Mouse (Mus musculus): ENCODE results near the gene Mllt1. TPM values are rescaled to one million over a fixed set of nuclear protein-coding genes. Genes with fewer than 3 reads are reported as not detected.
A peak's percentile ranks its signal among the peaks of the same experiment; 100 is the strongest.

Gene Mllt1
- polyA plus RNA-seq, 1 experiment from 2014 or later = 72.7 TPM

DNA sequence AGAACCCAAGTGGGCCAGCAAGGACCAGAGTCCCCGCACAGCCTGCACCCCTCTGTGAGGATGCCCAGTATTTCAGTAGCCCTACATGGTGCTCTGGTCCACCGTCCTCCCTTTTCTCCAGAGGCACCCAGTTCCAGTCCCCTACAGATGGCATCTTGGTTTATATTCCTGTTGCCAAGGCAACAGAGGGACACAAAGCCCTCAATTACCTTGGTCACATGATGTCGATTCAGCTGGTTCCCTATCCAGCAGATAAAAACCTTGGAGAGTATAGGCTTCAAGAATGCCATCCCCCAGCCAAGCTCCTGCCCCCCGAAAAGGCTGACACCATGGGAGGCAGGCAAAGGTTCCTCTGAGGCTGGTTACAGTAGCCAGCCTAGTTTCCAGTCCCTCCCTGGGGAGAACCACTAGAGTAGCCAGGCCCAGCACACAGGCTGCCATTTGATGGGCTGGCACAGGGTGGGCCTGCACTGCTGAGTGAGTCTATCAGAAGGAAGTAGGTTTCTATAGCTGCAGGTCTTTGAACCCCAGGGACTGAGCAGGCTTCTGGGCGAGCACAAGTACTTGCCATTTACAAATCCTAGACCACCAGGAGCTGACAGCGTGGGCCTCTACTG is 38.6 kb downstream of the Mllt1 start:
- H3K27me3 ChIP-seq (ENCODE audit: poor library complexity, severe bottlenecking) = no peaks in the 10 kb centered on the region
- H3K36me3 ChIP-seq (replicated peaks) = peaks cover 100% of the 10 kb centered on the region
- WGBS = 92% methylated on average over 6 of the region's 6 CpGs
- H3K27ac ChIP-seq = peak overlapping the region; percentile 8; the same call in 1 of the 2 replicates
- H3K4me1 ChIP-seq = 0 out of 2 replicates have a peak, but pooled peaks cover 8% of the 10 kb centered on the region
- DNase-seq (ENCODE audit: extremely low spot score, low spot score) = no peak
- no peak overlapping the region for H3K4me3 ChIP-seq
- peaks cover 4% of the 10 kb centered on the region; the same call in 1 of the 2 replicates for H3K9me3 ChIP-seq

DNA sequence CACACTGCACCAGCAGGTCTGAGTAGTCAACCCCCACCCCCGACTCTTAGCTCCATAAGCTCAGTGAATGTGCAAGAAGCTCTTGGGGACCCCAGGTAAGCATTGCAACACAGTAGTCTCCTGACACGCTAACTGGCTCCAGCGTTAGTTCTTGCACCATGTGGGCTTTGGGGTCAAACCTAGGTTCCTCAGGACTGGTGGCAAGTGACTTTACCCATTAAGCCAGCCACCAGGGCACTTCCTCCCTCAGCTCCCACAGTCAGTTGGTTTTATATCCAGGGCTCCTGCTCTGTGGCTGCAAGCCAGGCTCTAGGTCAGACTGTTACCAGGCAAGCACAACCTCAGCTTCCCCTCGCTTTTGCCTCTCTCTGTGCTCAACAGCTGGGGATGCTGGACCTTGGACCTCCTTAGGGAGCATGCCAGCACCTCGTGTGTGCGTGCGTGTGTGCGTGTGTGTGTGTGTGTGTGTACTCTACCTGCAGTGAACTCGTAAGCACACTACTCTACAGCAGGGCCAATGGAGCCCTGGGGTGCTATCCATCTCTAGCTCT is 39.8 kb downstream of the Mllt1 start:
- no peak for DNase-seq (ENCODE audit: extremely low spot score, low spot score)
- Histone ChIP-seq H3K4me1 (0 out of 2 replicates have a peak, but pooled peaks cover 8% of the 10 kb centered on the region), H3K27ac (no peak overlapping the region), H3K27me3 (ENCODE audit: poor library complexity, severe bottlenecking) (no peaks in the 10 kb centered on the region), H3K36me3 (replicated peaks) (peaks cover 99% of the 10 kb centered on the region), H3K9me3 (peaks cover 7% of the 10 kb centered on the region; the same call in 1 of the 2 replicates), H3K4me3 (no peak overlapping the region)
- 92% methylated on average over 9 of the region's 9 CpGs for WGBS

- peaks cover 73% of the 10 kb centered on the region for H3K36me3 ChIP-seq (replicated peaks)
- peaks cover 7% of the 10 kb centered on the region; the same call in 1 of the 2 replicates for H3K9me3 ChIP-seq
- no peak overlapping the region for H3K27ac ChIP-seq
- 95% methylated on average over 2 of the region's 2 CpGs for WGBS
- H3K4me3 ChIP-seq = no peak overlapping the region
- no peak for DNase-seq (ENCODE audit: extremely low spot score, low spot score)
- H3K4me1 ChIP-seq = no peaks in the 10 kb centered on the region
- H3K27me3 ChIP-seq (ENCODE audit: poor library complexity, severe bottlenecking) = no peaks in the 10 kb centered on the region
These were observed 45.2 kb downstream of the Mllt1 start for GRCm38 (mm10) chr17:56890018-56890417.

- H3K4me3 ChIP-seq = no peak overlapping the region
- H3K27me3 ChIP-seq (ENCODE audit: poor library complexity, severe bottlenecking) = no peaks in the 10 kb centered on the region
- no peaks in the 10 kb centered on the region; the same call in 1 of the 2 replicates for H3K4me1 ChIP-seq
- H3K27ac ChIP-seq = no peak overlapping the region
- H3K9me3 ChIP-seq = peaks cover 10% of the 10 kb centered on the region
- peaks cover 54% of the 10 kb centered on the region for H3K36me3 ChIP-seq (replicated peaks)
- no peak for DNase-seq (ENCODE audit: extremely low spot score, low spot score)
- 93% methylated on average over 2 of the region's 3 CpGs for WGBS
These were observed 47.2 kb downstream of the Mllt1 start for GRCm38 (mm10) chr17:56888050-56888449.

DNA sequence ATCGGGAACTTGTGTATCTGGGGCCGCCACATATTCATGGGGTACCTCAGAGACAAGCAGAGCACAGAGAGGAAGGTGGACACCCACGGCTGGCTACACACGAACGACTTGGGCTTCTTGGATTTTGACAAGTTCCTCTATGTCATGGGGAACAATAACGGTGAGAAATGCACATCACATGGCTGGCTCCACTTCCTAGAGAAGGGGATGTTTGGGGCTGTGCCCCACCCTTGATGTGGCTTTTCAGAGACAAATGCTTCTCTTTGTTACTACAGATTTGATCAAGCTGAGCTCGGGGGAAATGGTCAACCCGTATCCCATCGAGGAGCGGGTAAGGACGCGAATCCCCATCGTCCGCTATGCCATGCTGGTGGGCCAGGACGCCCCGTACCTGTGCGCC is 50.4 kb downstream of the Mllt1 start:
- WGBS = 94% methylated on average over 17 of the region's 17 CpGs

DNA sequence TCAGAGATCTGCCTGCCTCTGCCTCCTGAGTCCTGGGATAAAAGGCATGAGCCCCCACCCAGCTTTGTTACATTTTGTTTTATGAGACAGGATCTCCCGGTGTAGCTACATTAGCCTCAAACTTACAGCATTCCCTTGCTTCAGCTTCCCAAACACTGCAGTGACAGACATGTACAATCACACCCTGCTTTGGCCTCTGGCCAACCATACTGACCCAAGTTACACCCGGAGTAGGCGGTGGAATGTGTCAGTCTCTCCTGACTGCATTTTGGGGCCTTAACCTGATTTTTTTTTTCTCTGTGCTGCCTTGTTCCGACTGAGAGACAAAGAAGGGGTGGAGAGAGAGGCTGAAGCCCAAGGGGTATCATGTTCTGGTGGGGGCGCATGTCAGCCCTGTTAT is 50.9 kb downstream of the Mllt1 start:
- no peaks in the 10 kb centered on the region for H3K27me3 ChIP-seq (ENCODE audit: poor library complexity, severe bottlenecking)
- no peaks in the 10 kb centered on the region; the same call in 1 of the 2 replicates for H3K4me1 ChIP-seq
- no peak for DNase-seq (ENCODE audit: extremely low spot score, low spot score)
- peaks cover 3% of the 10 kb centered on the region for H3K9me3 ChIP-seq
- H3K36me3 ChIP-seq (replicated peaks) = peaks cover 17% of the 10 kb centered on the region
- no peak overlapping the region for H3K4me3 ChIP-seq
- no peak overlapping the region for H3K27ac ChIP-seq
- WGBS = 86% methylated on average over 5 of the region's 5 CpGs

More for the DNA sequence above, 50.4 kb downstream of the Mllt1 start:
- no peak overlapping the region for H3K4me3 ChIP-seq
- DNase-seq (ENCODE audit: extremely low spot score, low spot score) = no peak
- no peaks in the 10 kb centered on the region; the same call in 1 of the 2 replicates for H3K4me1 ChIP-seq
- no peak overlapping the region for H3K27ac ChIP-seq
- no peaks in the 10 kb centered on the region for H3K27me3 ChIP-seq (ENCODE audit: poor library complexity, severe bottlenecking)
- peaks cover 22% of the 10 kb centered on the region for H3K36me3 ChIP-seq (replicated peaks)
- peaks cover 3% of the 10 kb centered on the region for H3K9me3 ChIP-seq

DNA sequence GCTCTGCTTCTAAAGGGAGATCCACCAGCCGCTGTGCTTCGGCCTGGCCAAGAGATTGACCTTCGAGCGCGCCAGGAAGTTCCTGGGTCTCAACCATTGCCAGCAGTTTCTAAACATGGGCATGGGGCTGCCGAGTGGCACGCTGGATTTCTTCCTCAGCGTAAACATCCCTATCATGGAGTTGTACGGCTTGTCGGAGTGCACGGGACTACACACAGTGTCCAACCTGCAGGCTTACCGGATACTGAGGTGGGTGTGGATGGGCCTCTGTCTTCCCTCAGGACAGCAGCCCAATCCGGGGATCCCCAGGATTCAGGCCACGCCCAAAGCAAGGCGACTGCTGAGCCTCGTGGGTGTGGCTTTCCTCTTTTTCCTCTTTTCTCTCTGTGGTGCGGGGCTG is 51.6 kb downstream of the Mllt1 start:
- H3K36me3 ChIP-seq (replicated peaks) = peaks cover 10% of the 10 kb centered on the region
- no peak overlapping the region for H3K4me3 ChIP-seq
- H3K27ac ChIP-seq = no peak overlapping the region
- 52% methylated on average over 17 of the region's 17 CpGs for WGBS
- no peak for DNase-seq (ENCODE audit: extremely low spot score, low spot score)
- no peaks in the 10 kb centered on the region for H3K27me3 ChIP-seq (ENCODE audit: poor library complexity, severe bottlenecking)
- H3K4me1 ChIP-seq = no peaks in the 10 kb centered on the region; the same call in 1 of the 2 replicates
- peaks cover 3% of the 10 kb centered on the region; the same call in 1 of the 2 replicates for H3K9me3 ChIP-seq

- H3K27me3 ChIP-seq (ENCODE audit: poor library complexity, severe bottlenecking) = no peaks in the 10 kb centered on the region
- H3K9me3 ChIP-seq = no peaks in the 10 kb centered on the region
- H3K4me3 ChIP-seq = no peak overlapping the region
- H3K36me3 ChIP-seq (replicated peaks) = no peaks in the 10 kb centered on the region
- 92% methylated on average over 19 of the region's 19 CpGs for WGBS
- H3K4me1 ChIP-seq = no peaks in the 10 kb centered on the region
- H3K27ac ChIP-seq = no peak overlapping the region
- no peak for DNase-seq (ENCODE audit: extremely low spot score, low spot score)
These were observed 57.8 kb downstream of the Mllt1 start for GRCm38 (mm10) chr17:56877426-56877825.

DNA sequence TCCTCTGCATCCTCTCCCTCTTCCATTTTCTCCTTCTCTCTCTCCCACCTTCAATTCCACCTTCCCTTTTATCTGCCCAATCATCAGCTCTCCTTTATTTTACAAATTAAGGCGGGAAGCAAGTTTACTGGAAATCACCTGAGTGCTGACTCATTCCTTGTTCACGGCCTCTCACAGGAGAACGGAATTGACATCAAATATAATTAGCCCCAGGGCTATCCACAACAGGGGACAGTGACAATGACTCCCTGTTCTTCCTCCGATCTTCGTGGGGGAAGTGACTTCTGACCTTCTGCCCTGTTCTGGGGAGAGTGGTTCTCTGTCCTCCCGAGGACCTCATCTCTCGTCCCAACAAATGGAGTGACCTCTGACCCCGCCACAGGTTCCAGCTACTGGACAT is 58.2 kb downstream of the Mllt1 start:
- Histone ChIP-seq H3K27ac (no peak overlapping the region), H3K27me3 (ENCODE audit: poor library complexity, severe bottlenecking) (no peaks in the 10 kb centered on the region), H3K4me1 (no peaks in the 10 kb centered on the region), H3K36me3 (replicated peaks) (no peaks in the 10 kb centered on the region), H3K4me3 (no peak overlapping the region), H3K9me3 (no peaks in the 10 kb centered on the region)
- WGBS = 71% methylated on average over 8 of the region's 8 CpGs
- no peak for DNase-seq (ENCODE audit: extremely low spot score, low spot score)

- DNase-seq (ENCODE audit: extremely low spot score, low spot score) = no peak
- Histone ChIP-seq H3K36me3 (replicated peaks) (no peaks in the 10 kb centered on the region), H3K9me3 (no peaks in the 10 kb centered on the region), H3K4me3 (no peak overlapping the region), H3K27me3 (ENCODE audit: poor library complexity, severe bottlenecking) (no peaks in the 10 kb centered on the region), H3K4me1 (no peaks in the 10 kb centered on the region), H3K27ac (no peak overlapping the region)
- WGBS = 86% methylated on average over 3 of the region's 3 CpGs
These were observed 58.8 kb downstream of the Mllt1 start for GRCm38 (mm10) chr17:56876465-56876864.

- WGBS = 89% methylated on average over 12 of the region's 12 CpGs
- Histone ChIP-seq H3K27me3 (ENCODE audit: poor library complexity, severe bottlenecking) (no peaks in the 10 kb centered on the region), H3K4me1 (no peaks in the 10 kb centered on the region), H3K4me3 (no peak within 1 kb of the TSS), H3K9me3 (no peaks in the 10 kb centered on the region), H3K27ac (no peak within 1 kb of the TSS), H3K36me3 (replicated peaks) (no peaks in the 10 kb centered on the region)
- DNase-seq (ENCODE audit: extremely low spot score, low spot score) = no peak
These were observed 60.1 kb downstream of the Mllt1 start, which contains the start of gene 1700061G19Rik for GRCm38 (mm10) chr17:56874936-56875651. Gene 1700061G19Rik (plus strand): TSS chr17:56875477.

DNA sequence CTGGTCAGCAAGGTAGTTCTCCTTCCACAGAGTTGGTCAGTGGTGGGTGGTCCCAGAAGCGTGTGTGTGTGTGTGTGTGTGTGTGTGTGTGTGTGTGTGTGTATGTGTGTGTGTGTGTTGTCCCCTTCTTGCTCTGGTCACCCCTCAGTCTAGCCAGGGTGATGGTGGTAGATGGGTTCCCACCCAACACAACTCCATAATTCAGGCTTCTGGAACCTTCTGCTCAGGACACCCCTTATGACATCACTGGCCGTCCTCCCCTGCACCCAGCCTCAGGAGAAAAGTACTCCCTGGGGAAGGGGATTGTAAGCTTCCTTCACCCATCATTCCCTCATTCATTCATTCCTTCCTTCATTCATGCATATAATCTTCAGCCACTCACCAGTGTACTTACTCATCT is 61.0 kb downstream of the Mllt1 start, which contains the start of gene Acsbg2:
TSS of gene Acsbg2 (minus strand) at position 211 of the 400 bp plus-strand sequence.
- WGBS = 86% methylated on average over 2 of the region's 2 CpGs
- H3K9me3 ChIP-seq = no peaks in the 10 kb centered on the region
- no peaks in the 10 kb centered on the region for H3K27me3 ChIP-seq (ENCODE audit: poor library complexity, severe bottlenecking)
- no peak within 1 kb of the TSS for H3K27ac ChIP-seq
- no peak within 1 kb of the TSS for H3K4me3 ChIP-seq
- H3K36me3 ChIP-seq (replicated peaks) = no peaks in the 10 kb centered on the region
- DNase-seq (ENCODE audit: extremely low spot score, low spot score) = no peak
- H3K4me1 ChIP-seq = no peaks in the 10 kb centered on the region

- WGBS = 80% methylated on average over 7 of the region's 7 CpGs
- no peak for DNase-seq (ENCODE audit: extremely low spot score, low spot score)
- H3K4me1 ChIP-seq = no peaks in the 10 kb centered on the region
- H3K27me3 ChIP-seq (ENCODE audit: poor library complexity, severe bottlenecking) = no peaks in the 10 kb centered on the region
- peaks cover 3% of the 10 kb centered on the region; the same call in 1 of the 2 replicates for H3K9me3 ChIP-seq
- no peaks in the 10 kb centered on the region for H3K36me3 ChIP-seq (replicated peaks)
- H3K4me3 ChIP-seq = no peak overlapping the region
- no peak overlapping the region for H3K27ac ChIP-seq
These were observed 62.7 kb downstream of the Mllt1 start for GRCm38 (mm10) chr17:56872512-56872911.
